Mouse (Mus musculus) adrenal gland, adult 18-20 months (tissue): ENCODE results near the gene Igf2bp3. TPM values are rescaled to one million over a fixed set of nuclear protein-coding genes. Genes with fewer than 3 reads are reported as not detected.

Experiments used
- DNase-seq, 2 experiments: peaks; one replicate each; pipeline ENCODE4 v3.0.0; 2021 to 2022; ENCODE audit warnings: low spot score in 2 of 2
- total RNA-seq, 2 experiments: library from RNA; stranded (reverse); gene quantifications; 1 replicate in 1 of 2; 2 replicates in 1 of 2; pipeline ENCODE4 v1.2.3; 2021

Igf2bp3 gene
- total RNA-seq, 2 experiments from 2014 or later = 0.10 TPM; not detected in 1

GRCm38 (mm10) chr6:49079313-49079712 is 135.4 kb downstream of the Igf2bp3 start:
- DNase-seq = no peak

GRCm38 (mm10) chr6:49077894-49078293 is 136.9 kb downstream of the Igf2bp3 start:
- DNase-seq = no peak

GRCm38 (mm10) chr6:49074117-49074490 is 140.7 kb downstream of the Igf2bp3 start:
- peak in 1 of 2 experiments; percentile 30 for DNase-seq

- DNase-seq = peak; percentile 96 to 97
These were observed 141.2 kb downstream of the Igf2bp3 start, which contains the start of gene Malsu1 for GRCm38 (mm10) chr6:49073304-49074116. Gene Malsu1 (plus strand): TSS chr6:49073795.

- DNase-seq = no peak
These were observed 146.4 kb downstream of the Igf2bp3 start for GRCm38 (mm10) chr6:49068361-49068760.

GRCm38 (mm10) chr6:49057053-49058021 is 157.4 kb downstream of the Igf2bp3 start:
- peak; percentile 74 to 75 for DNase-seq

- DNase-seq = no peak
These were observed 158.7 kb downstream of the Igf2bp3 start for GRCm38 (mm10) chr6:49056009-49056408.

GRCm38 (mm10) chr6:49055256-49055733 is 159.5 kb downstream of the Igf2bp3 start:
- DNase-seq = no peak

GRCm38 (mm10) chr6:49052191-49052590 is 162.6 kb downstream of the Igf2bp3 start:
- no peak for DNase-seq

- DNase-seq = no peak
These were observed 163.9 kb downstream of the Igf2bp3 start for GRCm38 (mm10) chr6:49050677-49051410.

GRCm38 (mm10) chr6:49048395-49048794 is 166.4 kb downstream of the Igf2bp3 start:
- no peak for DNase-seq

GRCm38 (mm10) chr6:49047848-49048247 is 166.9 kb downstream of the Igf2bp3 start:
- no peak for DNase-seq

- no peak for DNase-seq
These were observed 167.8 kb downstream of the Igf2bp3 start for GRCm38 (mm10) chr6:49046976-49047375.

- no peak for DNase-seq
These were observed 168.3 kb downstream of the Igf2bp3 start for GRCm38 (mm10) chr6:49046502-49046901.

- peak; percentile 60 to 62 for DNase-seq
These were observed 175.1 kb downstream of the Igf2bp3 start for GRCm38 (mm10) chr6:49039470-49040180.

- no peak for DNase-seq
These were observed 177.5 kb downstream of the Igf2bp3 start for GRCm38 (mm10) chr6:49037268-49037662.

GRCm38 (mm10) chr6:49036275-49037267 is 178.2 kb downstream of the Igf2bp3 start, which contains the start of gene Gpnmb:
Gene Gpnmb (plus strand): TSS chr6:49036546.
- DNase-seq = no peak
